Mouse (Mus musculus): ENCODE measurements around the gene Wdtc1. TPM values are rescaled to one million over a fixed set of nuclear protein-coding genes. Genes with fewer than 3 reads are reported as not detected.

Wdtc1 gene
- polyA plus RNA-seq, 1 experiment from 2014 or later: 8.1 TPM

DNA sequence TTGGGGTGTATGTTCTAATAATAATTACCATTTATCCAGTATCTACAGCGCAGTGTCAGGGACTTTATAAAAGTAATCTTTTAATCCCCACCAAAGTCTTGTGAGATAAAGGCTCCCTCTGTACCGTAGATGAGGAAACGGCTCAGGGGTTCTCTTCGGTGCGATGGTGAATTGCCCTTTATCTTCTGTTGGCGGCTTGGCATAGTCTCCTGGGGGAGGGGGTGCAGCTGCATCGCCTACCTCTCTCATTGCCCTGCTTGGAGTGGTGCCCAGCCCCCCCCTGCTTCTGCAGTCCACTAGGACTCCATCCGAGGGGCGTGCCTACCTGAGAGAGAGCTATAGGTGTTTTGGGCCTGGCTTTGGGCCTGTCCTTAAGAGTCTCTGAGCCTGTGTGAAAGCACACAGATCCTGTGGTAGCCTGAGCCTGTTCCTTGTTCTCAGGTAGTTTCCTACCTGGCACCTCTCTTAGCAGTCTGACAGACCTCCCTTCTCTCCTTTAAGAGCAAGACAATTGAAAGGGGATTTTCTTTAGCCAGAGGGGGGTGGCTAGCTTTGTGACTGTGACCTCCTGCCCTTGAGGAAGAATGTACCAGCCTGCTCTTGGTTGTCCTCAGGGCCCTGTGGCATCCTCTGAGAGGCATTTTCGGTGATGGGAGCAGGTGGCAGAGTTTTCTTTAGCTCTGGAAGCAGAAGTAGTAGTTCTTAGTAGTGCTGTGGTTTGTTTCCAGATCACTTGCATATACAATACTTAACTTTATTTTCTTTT, 22.7 kb upstream of the Wdtc1 start:
- Histone ChIP-seq H3K4me1 (replicated peaks) (peaks cover 97% of the 10 kb centered on the region), H3K9ac (no peak overlapping the region), H3K27me3 (no peaks in the 10 kb centered on the region), H3K9me3 (replicated peaks) (no peaks in the 10 kb centered on the region), H3K4me3 (replicated peaks) (no peak overlapping the region), H3K27ac (replicated peaks) (peak overlapping the region; percentile 55), H3K36me3 (replicated peaks) (peaks cover 14% of the 10 kb centered on the region; the same call in 1 of the 2 replicates), H3K4me2 (peak overlapping the region; percentile 23; the same call in 1 of the 2 replicates)
- ATAC-seq (ENCODE audit: insufficient read depth): peak; percentile 32; the same call in 1 of the 2 replicates
- 31% methylated on average over 10 of the region's 10 CpGs for whole genome bisulfite sequencing (ENCODE audit: insufficient replicate concordance)

DNA sequence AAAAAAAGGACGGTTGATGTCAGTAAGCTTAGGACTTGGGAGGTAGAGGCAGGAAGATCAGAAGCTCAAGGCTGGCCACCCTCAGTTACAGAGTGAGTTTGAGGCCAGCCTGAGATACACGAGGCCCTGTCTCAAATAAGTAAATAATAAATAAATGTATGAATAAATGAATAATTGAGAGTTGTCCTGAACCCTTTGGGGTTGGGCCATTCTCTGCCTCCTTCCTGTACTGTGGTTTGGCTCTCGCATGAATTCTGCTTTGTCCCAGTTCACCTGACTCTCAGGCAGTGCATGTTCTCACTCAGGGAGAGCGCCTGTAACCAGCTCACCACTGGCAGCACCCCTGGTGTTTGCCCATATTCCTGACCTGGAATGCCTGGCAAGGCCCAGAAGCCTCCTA, 20.7 kb upstream of the Wdtc1 start:
- no peak for ATAC-seq (ENCODE audit: insufficient read depth)
- Histone ChIP-seq H3K4me1 (replicated peaks) (peaks cover 94% of the 10 kb centered on the region), H3K9ac (no peak overlapping the region), H3K27me3 (no peaks in the 10 kb centered on the region), H3K4me3 (replicated peaks) (no peak overlapping the region), H3K9me3 (replicated peaks) (no peaks in the 10 kb centered on the region), H3K4me2 (peak overlapping the region; percentile 84), H3K36me3 (replicated peaks) (peaks cover 14% of the 10 kb centered on the region; the same call in 1 of the 2 replicates), H3K27ac (replicated peaks) (no peak overlapping the region)
- WGBS (ENCODE audit: insufficient replicate concordance): 57% methylated on average over 4 of the region's 4 CpGs

DNA sequence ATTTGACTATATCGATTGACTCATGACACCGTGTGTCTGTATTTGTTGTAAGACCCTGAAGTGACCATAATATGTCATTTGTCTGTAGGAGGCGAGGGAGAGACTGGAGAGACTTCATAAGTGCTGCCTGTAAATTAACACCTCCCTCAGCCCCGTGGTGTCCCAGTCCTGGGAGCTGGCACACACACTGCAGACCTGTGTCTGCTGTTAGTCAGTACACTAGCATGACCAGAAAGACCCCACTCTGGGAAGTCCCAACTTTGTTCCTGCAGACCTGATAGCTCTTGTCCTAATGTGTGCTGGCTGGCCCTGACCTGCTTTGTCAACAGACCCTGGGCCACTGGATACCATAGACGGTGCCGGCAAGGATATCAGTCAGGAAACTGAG, 19.0 kb upstream of the Wdtc1 start:
- WGBS (ENCODE audit: insufficient replicate concordance): 46% methylated on average over 6 of the region's 6 CpGs
- H3K9ac ChIP-seq: peak overlapping the region; percentile 90
- ATAC-seq (ENCODE audit: insufficient read depth): no peak
- H3K27ac ChIP-seq (replicated peaks): peak overlapping the region; percentile 69
- peaks cover 80% of the 10 kb centered on the region for H3K4me1 ChIP-seq (replicated peaks)
- no peaks in the 10 kb centered on the region for H3K9me3 ChIP-seq (replicated peaks)
- peaks cover 10% of the 10 kb centered on the region; the same call in 1 of the 2 replicates for H3K36me3 ChIP-seq (replicated peaks)
- H3K4me2 ChIP-seq: peak overlapping the region; percentile 84
- no peaks in the 10 kb centered on the region for H3K27me3 ChIP-seq
- peak overlapping the region; percentile 88 for H3K4me3 ChIP-seq (replicated peaks)

DNA sequence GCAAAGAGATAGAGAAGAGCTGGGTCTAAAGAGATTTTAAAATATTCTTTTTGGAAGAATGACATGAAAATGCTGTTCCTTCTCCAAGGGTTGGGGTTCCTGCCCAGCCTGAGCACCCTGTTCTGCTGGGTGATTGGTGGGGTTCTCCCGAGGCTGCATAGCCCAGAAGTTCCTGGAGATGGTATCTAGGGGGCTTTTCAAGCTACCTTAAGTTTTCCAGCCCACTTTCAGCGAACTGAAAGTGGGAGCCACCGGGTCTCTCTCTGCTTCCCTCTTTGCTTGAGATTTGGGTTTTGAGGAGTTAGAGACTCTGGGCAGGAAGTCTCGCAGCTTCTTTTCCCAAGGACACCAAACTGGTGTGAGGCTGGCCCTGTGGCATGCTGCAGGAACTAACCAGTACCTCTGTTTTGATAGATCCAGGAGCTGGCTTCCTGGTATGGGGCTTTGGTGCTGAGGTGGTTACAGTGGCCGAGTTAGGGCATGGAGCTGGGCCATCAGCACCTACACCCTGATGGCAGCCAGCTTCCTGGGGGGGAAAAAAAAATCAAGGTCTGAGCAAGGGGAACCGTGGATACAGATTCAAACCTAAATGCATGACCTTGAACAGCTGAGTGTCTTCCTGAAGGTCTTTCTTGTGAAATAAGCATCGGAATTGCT, 18.5 kb upstream of the Wdtc1 start:
- Histone ChIP-seq H3K4me3 (replicated peaks) (peak overlapping the region; percentile 88), H3K36me3 (replicated peaks) (peaks cover 6% of the 10 kb centered on the region; the same call in 1 of the 2 replicates), H3K4me1 (replicated peaks) (peaks cover 75% of the 10 kb centered on the region), H3K4me2 (peak overlapping the region; percentile 84), H3K27me3 (no peaks in the 10 kb centered on the region), H3K27ac (replicated peaks) (peak overlapping the region; percentile 39; the same call in 1 of the 2 replicates), H3K9me3 (replicated peaks) (no peaks in the 10 kb centered on the region), H3K9ac (peak overlapping the region; percentile 90)
- ATAC-seq (ENCODE audit: insufficient read depth): no peak
- 34% methylated on average over 7 of the region's 7 CpGs for WGBS (ENCODE audit: insufficient replicate concordance)

DNA sequence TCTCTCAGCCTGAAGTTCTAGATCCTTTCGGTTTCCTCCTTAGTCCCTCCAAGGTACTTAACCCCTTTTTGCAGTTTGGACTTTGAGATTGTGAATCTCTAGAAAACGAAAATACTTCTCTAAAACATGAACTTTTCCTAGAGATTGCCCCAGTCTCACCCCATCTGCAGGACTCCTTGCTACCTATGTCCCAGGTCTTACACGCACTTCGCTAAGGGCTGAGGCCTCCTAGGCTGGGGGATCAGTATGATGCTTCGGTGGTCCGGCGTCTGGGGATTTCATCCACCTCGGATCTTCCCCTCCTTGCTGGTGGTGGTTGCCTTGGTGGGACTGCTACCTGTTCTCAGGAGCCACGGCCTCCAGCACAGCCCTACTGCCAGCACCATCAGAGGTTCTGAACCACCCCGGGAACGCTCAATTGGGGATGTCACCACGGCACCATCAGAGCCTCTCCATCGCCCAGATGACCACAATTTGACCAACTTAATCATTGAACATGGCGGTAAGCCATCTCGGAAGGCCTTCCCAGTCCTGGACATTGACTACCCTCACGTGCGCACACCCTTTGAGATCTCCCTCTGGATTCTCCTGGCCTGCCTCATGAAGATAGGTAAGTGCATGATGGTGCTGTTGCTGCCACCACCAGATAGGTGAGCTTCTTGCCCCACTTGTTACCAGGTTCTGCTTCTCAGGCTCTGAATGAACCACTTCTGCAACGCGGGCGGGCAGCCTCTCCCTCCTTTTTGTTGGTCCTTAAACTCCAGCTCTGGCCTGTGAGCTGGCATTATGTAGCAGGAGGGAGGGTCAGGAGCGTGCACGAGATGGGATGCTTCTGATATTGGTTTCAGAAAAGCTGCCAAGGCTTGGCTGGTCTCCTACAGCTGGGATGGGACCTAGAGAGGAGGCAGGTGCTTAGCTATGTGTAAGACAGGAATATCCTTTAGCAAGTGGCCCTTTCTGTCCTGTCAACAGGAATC, 17.3 kb upstream of the Wdtc1 start:
- Histone ChIP-seq H3K36me3 (replicated peaks) (peaks cover 6% of the 10 kb centered on the region; the same call in 1 of the 2 replicates), H3K27me3 (no peaks in the 10 kb centered on the region; the same call in 1 of the 2 replicates), H3K9ac (peak overlapping the region; percentile 90), H3K4me3 (replicated peaks) (peak overlapping the region; percentile 88), H3K4me1 (replicated peaks) (peaks cover 63% of the 10 kb centered on the region), H3K9me3 (replicated peaks) (no peaks in the 10 kb centered on the region), H3K27ac (replicated peaks) (peak overlapping the region; percentile 75), H3K4me2 (peak overlapping the region; percentile 84)
- no peak for ATAC-seq (ENCODE audit: insufficient read depth)
- 52% methylated on average over 22 of the region's 22 CpGs for WGBS (ENCODE audit: insufficient replicate concordance)

DNA sequence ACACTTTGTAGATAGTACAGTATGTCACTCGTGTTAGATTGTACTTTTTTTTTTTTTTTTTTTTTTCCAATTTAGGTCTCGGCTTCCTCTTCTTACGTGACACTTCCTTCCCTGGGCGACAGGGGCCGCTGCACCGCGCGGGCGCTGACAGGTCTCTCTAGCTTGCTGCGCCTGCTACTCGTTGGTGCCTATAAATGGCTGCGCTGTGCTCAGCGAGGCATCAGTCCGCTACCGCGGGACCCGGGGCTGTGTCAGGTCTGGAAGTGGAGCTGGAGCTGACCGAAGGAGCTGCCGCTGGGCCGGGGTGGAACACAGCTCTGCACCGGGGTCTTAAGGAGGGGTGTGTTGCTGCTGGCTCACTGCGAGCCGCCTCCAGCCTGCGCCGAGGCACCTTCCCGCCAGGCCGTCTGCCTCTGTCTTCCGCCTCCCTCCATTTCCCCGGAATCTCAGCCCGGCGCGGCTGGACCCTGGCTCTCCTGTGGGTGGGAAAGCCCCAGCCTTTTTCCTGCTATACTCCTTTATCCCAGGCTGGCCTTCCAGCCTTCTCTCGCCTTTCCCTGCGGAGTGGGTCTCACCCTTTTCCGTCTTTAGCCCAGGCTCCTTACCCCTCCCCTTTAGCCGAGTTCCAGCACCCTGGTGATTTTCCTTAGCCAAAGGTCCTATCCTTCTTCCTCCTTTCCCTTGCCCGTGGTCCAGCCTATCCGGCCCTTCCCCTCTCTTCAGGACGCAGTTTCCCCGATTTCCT, 16.4 kb upstream of the Wdtc1 start, which contains the start of gene Slc9a1:
Gene Slc9a1 (plus strand): TSS at position 154 of the 745 bp plus-strand sequence.
- H3K4me1 ChIP-seq (replicated peaks): peaks cover 55% of the 10 kb centered on the region
- H3K27ac ChIP-seq (replicated peaks): peak within 1 kb of the TSS; percentile 75
- no peaks in the 10 kb centered on the region for H3K9me3 ChIP-seq (replicated peaks)
- ATAC-seq (ENCODE audit: insufficient read depth): peak; percentile 89
- H3K36me3 ChIP-seq (replicated peaks): peaks cover 2% of the 10 kb centered on the region; the same call in 1 of the 2 replicates
- peak within 1 kb of the TSS; percentile 88 for H3K4me3 ChIP-seq (replicated peaks)
- WGBS (ENCODE audit: insufficient replicate concordance): 0% methylated on average over 40 of the region's 40 CpGs
- H3K4me2 ChIP-seq: peak within 1 kb of the TSS; percentile 84
- H3K27me3 ChIP-seq: no peaks in the 10 kb centered on the region; the same call in 1 of the 2 replicates
- peak within 1 kb of the TSS; percentile 90 for H3K9ac ChIP-seq

DNA sequence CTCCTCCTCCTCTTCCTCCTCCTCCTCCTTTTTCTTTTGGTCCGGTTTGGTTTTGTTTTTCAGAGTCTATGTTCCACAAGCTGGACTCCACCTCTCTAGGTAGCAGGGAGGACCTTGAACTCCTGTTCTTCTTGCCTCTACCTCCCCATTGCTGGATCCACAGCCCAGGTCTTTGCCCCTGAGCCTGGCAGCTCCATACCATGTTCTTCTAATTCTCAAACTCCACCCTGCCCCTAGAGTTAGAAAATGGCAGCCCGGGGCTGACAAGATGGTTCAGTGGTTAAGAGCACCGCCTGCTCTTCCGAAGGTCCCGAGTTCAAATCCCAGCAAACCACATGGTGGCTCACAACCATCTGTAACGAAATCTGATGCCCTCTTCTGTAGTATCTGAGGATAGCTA, 1.4 kb upstream of the Wdtc1 start:
- peaks cover 14% of the 10 kb centered on the region for H3K4me1 ChIP-seq (replicated peaks)
- WGBS (ENCODE audit: insufficient replicate concordance): 77% methylated on average over 6 of the region's 6 CpGs
- no peak overlapping the region for H3K9ac ChIP-seq
- H3K9me3 ChIP-seq (replicated peaks): no peaks in the 10 kb centered on the region
- peaks cover 5% of the 10 kb centered on the region; the same call in 1 of the 2 replicates for H3K27me3 ChIP-seq
- no peak overlapping the region for H3K27ac ChIP-seq (replicated peaks)
- ATAC-seq (ENCODE audit: insufficient read depth): no peak
- no peak overlapping the region for H3K4me3 ChIP-seq (replicated peaks)
- H3K36me3 ChIP-seq (replicated peaks): no peaks in the 10 kb centered on the region
- no peak overlapping the region for H3K4me2 ChIP-seq

GRCm38 (mm10) chr4:133352797-133353196, 484 bp downstream of the Wdtc1 start:
- Histone ChIP-seq H3K27me3 (peaks cover 5% of the 10 kb centered on the region; the same call in 1 of the 2 replicates), H3K36me3 (replicated peaks) (no peaks in the 10 kb centered on the region), H3K27ac (replicated peaks) (no peak overlapping the region), H3K4me3 (replicated peaks) (no peak overlapping the region), H3K9ac (no peak overlapping the region), H3K4me1 (replicated peaks) (peaks cover 14% of the 10 kb centered on the region), H3K9me3 (replicated peaks) (no peaks in the 10 kb centered on the region), H3K4me2 (no peak overlapping the region)
- WGBS (ENCODE audit: insufficient replicate concordance): 57% methylated on average over 10 of the region's 10 CpGs
- no peak for ATAC-seq (ENCODE audit: insufficient read depth)

DNA sequence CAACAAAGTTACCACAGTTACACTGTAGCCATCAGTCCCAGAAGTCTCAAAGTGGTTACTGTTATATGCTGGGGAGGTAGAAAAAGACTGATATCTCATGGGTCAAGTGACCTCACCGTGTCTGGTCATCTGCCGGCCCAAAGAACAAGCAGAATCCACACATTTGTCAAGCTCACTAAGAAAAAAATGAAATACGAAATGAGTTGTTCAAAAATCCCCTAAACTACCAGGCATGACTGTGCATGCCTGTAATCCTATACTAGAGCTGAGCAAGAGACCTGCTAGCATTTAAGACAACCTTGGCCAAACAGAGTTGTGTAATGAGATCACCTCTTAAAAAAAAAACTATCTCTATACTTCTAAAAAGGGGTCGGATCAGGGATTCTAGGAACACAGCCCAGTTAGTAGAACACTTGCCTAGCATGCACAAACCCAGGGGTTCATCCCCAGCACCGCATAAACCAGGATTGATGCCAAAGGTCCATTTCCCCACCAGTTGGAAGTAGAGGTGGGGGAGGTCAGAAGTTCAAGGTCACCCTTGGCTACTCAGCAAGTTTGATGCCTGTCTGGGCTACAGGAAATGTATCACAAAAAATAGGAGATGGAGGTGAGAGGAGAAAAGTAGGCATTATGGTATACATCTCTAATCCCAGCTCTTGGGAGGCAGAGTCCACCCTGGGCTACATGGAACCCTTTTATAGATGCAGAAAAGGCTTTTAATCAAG, 5.1 kb downstream of the Wdtc1 start:
- Histone ChIP-seq H3K9ac (no peak overlapping the region), H3K4me3 (replicated peaks) (no peak overlapping the region), H3K27ac (replicated peaks) (no peak overlapping the region), H3K4me1 (replicated peaks) (peaks cover 7% of the 10 kb centered on the region), H3K27me3 (peaks cover 20% of the 10 kb centered on the region), H3K9me3 (replicated peaks) (no peaks in the 10 kb centered on the region), H3K36me3 (replicated peaks) (no peaks in the 10 kb centered on the region), H3K4me2 (no peak overlapping the region)
- WGBS (ENCODE audit: insufficient replicate concordance): 61% methylated on average over 5 of the region's 5 CpGs
- ATAC-seq (ENCODE audit: insufficient read depth): no peak

All from liver, embryonic 15.5 days (tissue).